Mouse (Mus musculus) embryonic fibroblast, embryonic 13.5 days (primary cell): ENCODE measurements around the gene Zfp773. TPM values are rescaled to one million over a fixed set of nuclear protein-coding genes. Genes with fewer than 3 reads are reported as not detected.

ENCODE experiments used
- H3K27ac ChIP-seq: 2 replicates; pipeline ENCODE4 v1.5.1; 2012; ENCODE audit warnings: low read length, control low read depth, inconsistent platforms; ENCODE audit not compliant: insufficient read depth
- H3K4me1 ChIP-seq: 2 replicates; pipeline ENCODE4 v1.6.1; 2011; ENCODE audit warnings: low read length; ENCODE audit not compliant: control insufficient read depth, insufficient read depth
- H3K4me3 ChIP-seq: 2 replicates; pipeline ENCODE4 v1.5.1; 2011; ENCODE audit warnings: mild to moderate bottlenecking, control low read depth, low read length; ENCODE audit not compliant: insufficient read depth
- CTCF ChIP-seq: IDR thresholded peaks from 2 replicates; pipeline ENCODE4 v1.5.1; 2011; ENCODE audit warnings: mild to moderate bottlenecking, control low read depth, low read length, moderate library complexity, borderline replicate concordance; ENCODE audit not compliant: insufficient read depth
- POLR2A ChIP-seq: IDR thresholded peaks from 2 replicates; pipeline ENCODE4 v1.6.1; 2011; ENCODE audit warnings: low read depth, mild to moderate bottlenecking, control low read depth, low read length, moderate library complexity
- polyA plus RNA-seq: library from polyadenylated mRNA; stranded (reverse); fragments of >200 nt; gene quantifications from 2 replicates; pipeline ENCODE4 v1.2.4, GENCODE M21; 2011; ENCODE audit warnings: low read depth; ENCODE audit not compliant: missing spikeins, insufficient read length

Gene Zfp773
- polyA plus RNA-seq, 1 experiment, result 0.26 TPM

DNA sequence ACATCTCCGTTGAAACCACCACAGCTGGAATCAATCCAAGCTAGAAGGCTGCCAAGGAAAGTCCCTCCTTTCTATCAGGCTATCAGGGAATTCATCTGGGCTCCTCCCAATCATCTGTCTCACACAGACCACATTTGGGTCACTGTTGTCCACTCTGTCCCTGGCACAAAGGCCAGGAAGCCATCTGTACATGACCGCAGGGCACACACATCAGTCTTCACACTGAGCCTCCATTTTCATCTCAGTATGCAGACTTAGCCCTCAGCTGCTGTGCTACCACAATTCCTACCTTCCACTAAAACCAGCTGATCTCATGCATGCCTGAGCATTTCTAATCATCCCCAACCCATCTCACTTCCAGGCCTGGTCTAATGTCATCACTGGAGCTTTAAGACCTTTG lies 18.1 kb downstream of the Zfp773 start:
- no peak overlapping the region for H3K27ac ChIP-seq
- TF ChIP-seq POLR2A (no peak), CTCF (no peak)
- no peaks in the 10 kb centered on the region for H3K4me1 ChIP-seq
- no peak overlapping the region for H3K4me3 ChIP-seq

DNA sequence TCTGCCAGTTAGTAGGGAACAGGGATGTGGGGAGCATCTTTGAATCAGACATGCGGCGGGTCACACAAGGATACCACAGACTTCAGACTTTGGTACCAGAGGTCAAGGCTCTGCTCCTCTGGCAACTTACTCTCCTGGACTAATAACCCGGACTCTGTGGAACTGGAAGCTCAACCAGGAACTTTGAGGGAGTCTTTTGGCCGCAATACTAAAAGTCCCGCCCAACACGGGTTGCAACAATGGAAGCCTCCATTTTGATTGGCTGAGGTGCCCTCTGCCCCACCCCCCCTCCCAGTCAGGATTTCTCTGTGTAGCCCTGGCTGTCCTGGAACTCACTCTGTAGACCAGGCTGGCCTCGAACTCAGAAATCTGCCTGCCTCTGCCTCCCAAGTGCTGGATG lies 28.1 kb downstream of the Zfp773 start:
- H3K4me1 ChIP-seq, result no peaks in the 10 kb centered on the region
- no peak overlapping the region for H3K4me3 ChIP-seq
- TF ChIP-seq POLR2A, result no peak
- no peak for TF ChIP-seq CTCF
- H3K27ac ChIP-seq, result no peak overlapping the region

Other genes starting within 250 kb of the Zfp773 start
- gene Aurkc, start 141.5 kb downstream of the Zfp773 start, polyA plus RNA-seq, result not detected in 2 replicates
- 8.9 and 9.2 TPM in 2 replicates for gene Zfp954, start 15.3 kb downstream of the Zfp773 start, polyA plus RNA-seq
- 2.0 and 2.6 TPM in 2 replicates for gene Zfp418, start 34.6 kb upstream of the Zfp773 start, polyA plus RNA-seq
- 3.6 and 4.0 TPM in 2 replicates for gene Zfp772, start 73.2 kb upstream of the Zfp773 start, polyA plus RNA-seq
- 0.35 and 0.83 TPM in 2 replicates for gene Vmn2r29, start 110.6 kb upstream of the Zfp773 start, polyA plus RNA-seq
- gene Gm45844, start 141.5 kb upstream of the Zfp773 start, polyA plus RNA-seq, result 2.0 and 2.1 TPM in 2 replicates
- gene Clcn4, start 164.1 kb upstream of the Zfp773 start, polyA plus RNA-seq, result 40.2 and 45.4 TPM in 2 replicates
- gene Vmn2r30, start 200.9 kb upstream of the Zfp773 start, polyA plus RNA-seq, result not detected in 2 replicates
- not detected in 2 replicates for gene Gm45783, start 237.8 kb upstream of the Zfp773 start, polyA plus RNA-seq